Mouse (Mus musculus): ENCODE measurements at regions not wholly inside any gene's neighbourhood (a gene's known extent, or its start where the extent isn't known, plus 50 kb on each side); places are given as distances from the start of the nearest gene placed in this dataset.

DNA sequence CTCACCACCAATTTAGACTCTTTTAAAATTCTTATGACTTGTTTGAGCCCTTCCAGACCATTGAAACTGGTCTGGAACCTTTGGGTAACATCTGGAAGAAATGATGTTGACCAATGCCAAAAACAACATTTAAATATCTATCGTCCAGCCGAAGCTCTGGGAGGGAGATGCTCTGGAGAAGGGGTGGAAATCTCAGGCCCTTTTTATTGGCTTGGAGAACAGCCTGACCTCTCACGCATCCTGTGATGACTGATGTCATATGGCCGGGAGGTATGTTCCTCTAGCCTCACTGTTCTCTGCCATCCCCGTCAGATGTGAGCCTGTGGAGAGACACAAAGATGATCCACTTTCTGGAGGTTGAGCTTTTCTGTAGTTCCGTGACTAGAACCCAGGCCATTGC is 81.6 kb upstream of the Gdf10 start:
- ATAC-seq (replicated peaks; ENCODE audit: poor library complexity, severe bottlenecking) = no peak

DNA sequence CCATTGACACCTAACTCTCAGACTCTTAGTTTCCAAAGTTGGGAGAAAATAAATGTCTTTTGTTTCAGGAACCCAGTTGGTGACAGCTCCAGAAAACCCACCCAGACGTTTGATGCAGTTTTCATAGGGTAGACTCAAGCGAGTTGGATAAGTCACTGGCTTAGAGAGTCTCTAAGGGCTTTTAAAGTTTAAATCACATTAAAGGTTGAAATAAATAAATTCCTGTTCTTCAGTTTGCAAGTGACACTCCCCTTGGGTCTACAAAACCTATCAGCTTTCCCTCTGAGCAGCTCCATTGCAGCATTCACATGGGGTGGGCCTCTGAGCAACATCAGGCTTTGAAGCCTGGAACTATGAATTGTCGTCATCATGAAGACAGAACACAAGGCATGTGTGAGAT is 69.9 kb upstream of the Gdf10 start:
- ATAC-seq (replicated peaks; ENCODE audit: poor library complexity, severe bottlenecking) = no peak

DNA sequence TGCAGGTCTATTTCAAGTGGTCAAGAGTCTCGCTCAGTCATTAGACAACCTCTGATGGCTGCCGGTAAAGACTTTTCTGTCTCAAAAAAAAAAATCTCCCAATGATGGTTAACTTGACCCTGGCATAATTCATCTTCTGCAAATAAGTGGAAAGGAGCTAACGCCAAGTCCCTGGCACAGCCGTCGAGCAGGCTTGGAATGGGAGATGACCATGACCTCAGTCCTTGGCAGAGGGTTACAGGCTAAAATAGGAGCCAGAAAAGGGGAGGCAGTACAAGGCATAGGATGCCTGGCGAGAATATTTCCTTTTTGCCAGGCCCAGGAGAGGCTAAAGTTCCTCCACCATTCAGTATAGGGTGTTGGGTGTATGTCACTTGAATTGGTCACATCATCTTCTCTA is 69.2 kb upstream of the Gdf10 start:
- ATAC-seq (replicated peaks; ENCODE audit: poor library complexity, severe bottlenecking) = no peak

DNA sequence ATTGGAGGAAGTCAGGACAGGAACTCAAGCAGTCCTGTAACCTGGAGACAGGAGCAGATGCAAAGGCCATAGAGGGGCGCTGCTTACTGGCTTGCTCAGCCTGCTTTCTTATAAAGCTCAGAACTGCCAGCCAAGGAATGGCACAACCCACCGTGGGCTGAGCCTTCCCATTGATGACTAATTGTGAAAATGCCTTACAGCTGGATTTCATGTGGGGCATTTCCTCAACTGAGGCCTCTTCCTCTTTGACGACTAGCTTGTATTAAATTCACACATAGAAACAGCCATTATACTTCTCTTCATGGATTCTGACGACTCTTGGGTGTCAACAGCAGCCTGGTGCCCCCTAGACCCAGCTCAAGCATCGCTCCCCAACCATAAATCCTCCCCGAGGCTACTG is 66.4 kb upstream of the Gdf10 start:
- ATAC-seq (replicated peaks; ENCODE audit: poor library complexity, severe bottlenecking) = no peak

DNA sequence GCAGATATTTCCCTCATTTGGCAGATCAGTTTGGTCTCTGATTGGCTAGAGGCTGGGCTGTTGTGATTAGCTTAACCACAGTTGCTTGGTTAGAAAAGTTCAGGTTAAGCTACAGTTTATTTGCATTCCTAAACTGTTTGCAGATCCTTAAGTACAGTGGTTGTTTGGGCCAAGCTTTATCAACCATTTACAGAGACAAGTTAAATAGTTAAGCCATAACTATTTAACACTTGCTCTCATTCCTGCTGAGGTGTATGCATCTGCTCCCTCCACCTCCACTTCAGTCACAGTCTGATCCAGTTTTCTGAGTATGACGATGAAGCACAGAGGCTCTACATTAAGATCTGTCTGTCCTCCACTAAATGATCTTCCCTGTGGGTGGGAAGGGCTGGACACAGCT is 58.6 kb upstream of the Gdf10 start:
- no peak for ATAC-seq (replicated peaks; ENCODE audit: poor library complexity, severe bottlenecking)

DNA sequence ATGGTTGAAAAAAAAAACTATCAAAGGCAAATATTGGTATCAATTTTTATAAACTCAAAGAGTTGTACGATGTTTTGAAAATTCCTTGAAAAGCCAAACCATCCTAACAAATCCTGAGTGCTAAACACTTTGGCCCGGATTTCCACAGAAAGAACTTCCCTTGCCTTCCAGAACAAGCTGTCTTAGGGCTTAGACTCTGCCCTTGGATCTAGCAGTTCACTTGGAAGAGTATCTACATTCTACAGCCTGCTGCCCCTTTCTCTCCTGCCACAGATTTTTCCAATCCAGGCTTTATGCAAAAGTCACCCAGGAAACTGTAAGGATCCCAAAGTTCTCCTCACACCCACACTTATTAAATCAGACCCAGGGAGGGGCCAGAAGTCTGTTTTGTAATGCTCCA is 57.6 kb upstream of the Gdf10 start:
- no peak for ATAC-seq (replicated peaks; ENCODE audit: poor library complexity, severe bottlenecking)

DNA sequence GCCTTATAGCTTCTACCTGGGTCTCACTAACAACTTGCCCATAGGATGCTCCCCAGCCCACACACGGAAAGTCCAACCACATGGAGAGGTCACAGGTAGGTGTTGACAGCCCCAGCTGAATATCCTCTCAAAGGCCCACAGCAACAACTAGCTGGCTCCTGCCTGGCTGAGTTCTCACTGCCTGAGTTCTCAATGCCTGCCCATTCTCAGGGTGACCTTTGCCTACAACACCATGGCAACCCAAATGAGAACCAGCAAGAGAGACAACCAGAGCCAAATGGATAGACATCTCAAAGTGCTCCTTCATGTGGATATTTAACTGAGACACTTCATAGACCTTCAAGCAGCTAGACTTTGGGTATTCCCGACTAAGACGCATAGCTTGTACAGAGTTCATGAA is 55.7 kb upstream of the Gdf10 start:
- no peak for ATAC-seq (replicated peaks; ENCODE audit: poor library complexity, severe bottlenecking)
